Mouse (Mus musculus) liver, embryonic 11.5 days (tissue): Measurements from ENCODE around the gene Flnb. TPM values are rescaled to one million over a fixed set of nuclear protein-coding genes. Genes with fewer than 3 reads are reported as not detected.
A peak's percentile ranks its signal among the peaks of the same experiment; 100 is the strongest.

Experiments
- ATAC-seq: fragments of 200-750 bp; cut with Nextera tagmentation; replicated peaks from 2 replicates; pipeline ENCODE4 v1.8.0; 2017; ENCODE audit warnings: moderate number of reproducible peaks, mild to moderate bottlenecking, moderate TSS enrichment, moderate library complexity; ENCODE audit not compliant: low FRiP score
- DNase-seq: peaks from one replicate; pipeline ENCODE4 v3.0.0-alpha.2; 2017; ENCODE audit warnings: low spot score
- H3K27ac ChIP-seq: fragments of 300-500 bp; sonication (generic); 2 replicates; pipeline ENCODE4 v1.5.1; 2014; ENCODE audit warnings: mild to moderate bottlenecking, low read depth, low read length, control low read depth
- H3K27me3 ChIP-seq: fragments of 300-500 bp; sonication (generic); replicated peaks from 2 replicates; pipeline ENCODE4 v1.6.1; 2014; ENCODE audit warnings: low read length, mixed read lengths; ENCODE audit not compliant: control insufficient read depth, insufficient read depth
- H3K36me3 ChIP-seq: fragments of 300-500 bp; sonication (generic); 2 replicates; pipeline ENCODE4 v1.6.1; 2014; ENCODE audit warnings: mild to moderate bottlenecking, low read length, moderate library complexity, mixed read lengths; ENCODE audit not compliant: control insufficient read depth, insufficient read depth
- H3K4me1 ChIP-seq: fragments of 300-500 bp; sonication (generic); replicated peaks from 2 replicates; pipeline ENCODE4 v1.6.1; 2014; ENCODE audit warnings: low read length, mixed read lengths; ENCODE audit not compliant: control insufficient read depth, insufficient read depth
- H3K4me2 ChIP-seq: fragments of 300-500 bp; sonication (generic); 2 replicates; pipeline ENCODE4 v1.6.1; 2014; ENCODE audit warnings: mild to moderate bottlenecking, control low read depth, moderate library complexity
- H3K4me3 ChIP-seq: fragments of 300-500 bp; sonication (generic); 2 replicates; pipeline ENCODE4 v1.5.1; 2014; ENCODE audit warnings: low read depth, low read length, control low read depth
- H3K9ac ChIP-seq: fragments of 300-500 bp; sonication (generic); 2 replicates; pipeline ENCODE4 v1.6.1; 2014; ENCODE audit warnings: low read depth, low read length, control low read depth
- H3K9me3 ChIP-seq: fragments of 300-500 bp; sonication (generic); 2 replicates; pipeline ENCODE4 v1.6.1; 2016; ENCODE audit warnings: low read length, inconsistent platforms, mixed read lengths; ENCODE audit not compliant: control insufficient read depth
- WGBS: fragments of 180-500 bp; shearing (Covaris S2); extraction: QIAGEN DNeasy Blood & Tissue Kit; methylation state at CpG from one replicate; pipeline ENCODE4 v1.1.7; 2014; 5-methylcytosine and 5-hydroxymethylcytosine counted together
- polyA plus RNA-seq: library from polyadenylated mRNA; unstranded; fragments of >200 nt; fragmentation: Nextera tagmentation; extraction: Ambion mirVana; gene quantifications from 2 replicates; pipeline ENCODE4 v1.2.1, GENCODE M21; 2014

The Flnb gene
- polyA plus RNA-seq, 1 experiment from 2014 or later: 14.2 TPM

DNA sequence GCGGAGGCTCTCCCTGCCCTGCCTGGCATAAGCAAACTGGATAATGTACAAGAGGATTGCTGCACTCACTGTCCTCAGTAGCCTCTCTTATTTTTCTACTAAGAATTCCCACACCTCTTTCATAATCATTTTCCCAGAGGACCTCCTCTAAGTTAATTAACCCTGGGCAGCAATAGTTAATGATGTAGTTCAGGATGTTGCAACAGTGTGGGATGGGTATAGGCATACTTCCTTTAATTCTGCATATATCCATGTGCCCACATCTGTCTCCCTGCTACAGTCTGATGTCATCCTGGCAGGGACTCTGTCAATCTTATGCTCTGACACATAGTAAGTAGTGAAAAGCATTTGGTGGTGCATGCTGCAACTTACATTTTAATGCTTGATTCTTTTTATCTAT lies 163.5 kb downstream of the Flnb start:
- DNase-seq (no peak), ATAC-seq (no peak)
- 82% methylated on average over 1 of the region's 1 CpGs for WGBS
- no peak overlapping the region for H3K9ac ChIP-seq
- no peak overlapping the region for H3K4me3 ChIP-seq
- H3K27ac ChIP-seq: no peak overlapping the region
- no peaks in the 10 kb centered on the region for H3K4me1 ChIP-seq
- H3K4me2 ChIP-seq: no peak overlapping the region
- H3K9me3 ChIP-seq: no peaks in the 10 kb centered on the region
- no peaks in the 10 kb centered on the region for H3K36me3 ChIP-seq
- H3K27me3 ChIP-seq: no peaks in the 10 kb centered on the region

DNA sequence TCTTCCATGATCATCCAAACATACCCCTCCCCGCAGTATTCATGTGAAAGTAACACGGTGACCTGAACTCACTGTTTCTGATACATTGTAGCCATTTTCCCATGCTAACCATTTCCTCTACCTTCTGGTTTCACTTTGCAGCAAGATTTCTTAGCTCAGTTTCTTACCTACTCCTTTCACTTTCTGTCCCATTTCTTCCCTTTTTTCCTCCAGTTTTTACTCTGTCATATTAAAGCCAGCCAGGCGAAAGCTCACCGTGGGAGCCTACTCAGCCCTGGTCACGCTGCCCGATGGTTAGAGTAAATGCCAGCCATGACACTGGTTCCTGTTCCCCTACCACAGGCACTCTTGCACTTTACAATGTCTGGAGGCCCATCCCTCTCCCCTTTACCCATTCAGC lies 169.2 kb downstream of the Flnb start:
- Histone ChIP-seq H3K36me3 (no peaks in the 10 kb centered on the region), H3K9ac (no peak overlapping the region), H3K27me3 (no peaks in the 10 kb centered on the region), H3K4me1 (no peaks in the 10 kb centered on the region), H3K4me3 (no peak overlapping the region), H3K27ac (no peak overlapping the region), H3K9me3 (no peaks in the 10 kb centered on the region), H3K4me2 (no peak overlapping the region)
- DNase-seq (no peak), ATAC-seq (no peak)
- WGBS: 91% methylated on average over 6 of the region's 6 CpGs

DNA sequence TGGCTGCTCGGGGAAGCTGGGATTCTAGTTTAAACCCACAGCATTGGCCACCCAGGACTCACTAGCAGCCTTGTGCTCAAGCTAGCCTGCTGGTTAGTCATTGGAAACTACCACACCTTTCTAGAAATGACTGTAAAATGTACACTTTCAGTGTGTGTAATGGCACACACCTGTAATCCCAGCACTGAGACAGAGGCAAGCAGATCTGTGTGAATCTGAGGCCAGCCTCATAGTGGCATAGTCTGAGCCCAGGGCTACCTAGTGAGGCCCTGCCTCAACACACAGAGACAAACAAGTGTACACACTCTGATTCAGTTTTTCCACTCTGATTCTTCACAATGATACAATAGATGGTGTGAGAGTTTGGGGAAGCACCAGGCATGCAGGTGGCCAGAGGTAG lies 171.6 kb downstream of the Flnb start:
- no peaks in the 10 kb centered on the region for H3K27me3 ChIP-seq
- H3K27ac ChIP-seq: no peak overlapping the region
- ATAC-seq: no peak
- DNase-seq: no peak
- H3K4me3 ChIP-seq: no peak overlapping the region
- H3K4me1 ChIP-seq: no peaks in the 10 kb centered on the region
- no peaks in the 10 kb centered on the region for H3K9me3 ChIP-seq
- no peak overlapping the region for H3K9ac ChIP-seq
- 39% methylated on average over 1 of the region's 1 CpGs for WGBS
- H3K4me2 ChIP-seq: no peak overlapping the region
- H3K36me3 ChIP-seq: no peaks in the 10 kb centered on the region

DNA sequence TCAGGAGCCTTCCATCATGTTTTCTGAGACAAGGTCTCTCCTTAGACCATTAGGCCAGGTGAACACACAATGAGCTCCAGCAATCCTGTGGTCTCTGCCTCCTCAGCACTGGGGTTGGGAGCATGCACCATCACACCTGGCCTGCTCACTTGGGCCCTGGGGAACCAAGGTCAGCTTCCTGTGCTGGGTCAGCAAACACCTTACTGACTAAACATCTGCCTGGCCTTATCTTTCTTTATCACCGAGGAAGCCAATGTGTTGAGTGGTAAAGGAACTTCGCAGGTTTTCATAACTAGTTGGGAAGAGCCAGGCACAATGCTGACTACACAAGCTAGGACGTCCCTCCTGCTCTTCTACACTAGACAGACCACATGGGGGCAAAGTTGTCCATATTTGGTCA lies 172.2 kb downstream of the Flnb start:
- Histone ChIP-seq H3K4me3 (no peak overlapping the region), H3K4me2 (no peak overlapping the region), H3K27ac (no peak overlapping the region), H3K36me3 (no peaks in the 10 kb centered on the region), H3K9me3 (no peaks in the 10 kb centered on the region), H3K27me3 (no peaks in the 10 kb centered on the region), H3K9ac (no peak overlapping the region), H3K4me1 (no peaks in the 10 kb centered on the region)
- 51% methylated on average over 3 of the region's 3 CpGs for WGBS
- ATAC-seq (no peak), DNase-seq (no peak)

DNA sequence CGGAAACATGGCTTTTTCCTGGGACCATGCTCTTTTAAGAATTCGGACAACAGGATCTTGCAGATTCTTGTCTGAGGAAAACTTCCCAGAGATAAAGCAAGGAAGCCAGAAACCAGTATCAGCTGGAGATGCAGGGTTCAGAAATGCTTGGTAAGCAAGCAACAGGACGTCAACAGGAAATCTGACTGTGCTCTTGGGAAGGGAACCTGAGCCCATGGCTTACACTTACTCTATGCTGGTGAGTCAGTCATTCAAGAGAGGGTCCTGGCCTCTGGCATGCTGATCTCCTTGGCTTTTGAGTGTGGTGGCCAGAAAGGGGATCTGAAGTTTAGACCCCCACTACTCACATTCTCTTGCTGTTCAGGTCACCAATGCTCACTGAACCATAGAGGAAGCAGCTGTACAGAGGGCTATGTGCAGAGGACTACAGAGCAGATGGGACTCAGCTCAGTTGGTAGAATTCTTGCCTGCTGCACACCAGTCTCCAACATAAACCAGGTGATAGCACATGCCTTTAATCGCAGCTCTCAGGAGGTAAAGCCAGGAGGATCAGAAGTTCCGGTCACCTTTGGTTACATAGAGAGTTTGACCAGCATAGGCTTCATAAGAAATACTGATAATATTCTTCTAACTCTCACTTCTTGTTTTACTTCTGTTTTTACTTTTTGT lies 173.5 kb downstream of the Flnb start:
- no peaks in the 10 kb centered on the region for H3K4me1 ChIP-seq
- DNase-seq (no peak), ATAC-seq (no peak)
- H3K27ac ChIP-seq: no peak overlapping the region
- H3K27me3 ChIP-seq: no peaks in the 10 kb centered on the region
- 65% methylated on average over 5 of the region's 5 CpGs for WGBS
- no peak overlapping the region for H3K4me3 ChIP-seq
- H3K36me3 ChIP-seq: no peaks in the 10 kb centered on the region
- H3K4me2 ChIP-seq: no peak overlapping the region
- no peaks in the 10 kb centered on the region for H3K9me3 ChIP-seq
- H3K9ac ChIP-seq: no peak overlapping the region

DNA sequence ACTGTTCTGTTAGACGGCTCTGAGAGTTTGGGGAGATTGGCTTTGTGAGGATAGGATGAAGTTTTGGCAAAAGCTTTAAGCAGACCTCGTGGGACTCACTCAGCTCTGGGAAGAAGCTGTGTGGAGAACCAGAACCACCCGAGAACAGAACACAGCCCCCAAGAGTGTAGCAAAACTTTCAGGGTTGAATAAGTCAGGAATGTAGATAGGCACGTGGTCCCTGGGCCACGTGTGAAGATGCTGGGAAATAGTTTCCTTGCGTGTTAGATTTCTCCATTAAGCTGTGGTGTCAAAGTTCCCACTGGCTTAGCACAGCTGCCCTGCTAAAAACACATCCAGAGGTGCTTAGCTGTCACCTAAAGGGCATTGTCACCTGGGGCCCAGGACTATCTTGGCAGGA lies 174.4 kb downstream of the Flnb start:
- no peak overlapping the region for H3K9ac ChIP-seq
- 67% methylated on average over 6 of the region's 6 CpGs for WGBS
- no peaks in the 10 kb centered on the region for H3K4me1 ChIP-seq
- DNase-seq: no peak
- no peaks in the 10 kb centered on the region for H3K9me3 ChIP-seq
- H3K36me3 ChIP-seq: no peaks in the 10 kb centered on the region
- no peak overlapping the region for H3K4me2 ChIP-seq
- no peaks in the 10 kb centered on the region for H3K27me3 ChIP-seq
- no peak overlapping the region for H3K4me3 ChIP-seq
- no peak for ATAC-seq
- no peak overlapping the region for H3K27ac ChIP-seq

DNA sequence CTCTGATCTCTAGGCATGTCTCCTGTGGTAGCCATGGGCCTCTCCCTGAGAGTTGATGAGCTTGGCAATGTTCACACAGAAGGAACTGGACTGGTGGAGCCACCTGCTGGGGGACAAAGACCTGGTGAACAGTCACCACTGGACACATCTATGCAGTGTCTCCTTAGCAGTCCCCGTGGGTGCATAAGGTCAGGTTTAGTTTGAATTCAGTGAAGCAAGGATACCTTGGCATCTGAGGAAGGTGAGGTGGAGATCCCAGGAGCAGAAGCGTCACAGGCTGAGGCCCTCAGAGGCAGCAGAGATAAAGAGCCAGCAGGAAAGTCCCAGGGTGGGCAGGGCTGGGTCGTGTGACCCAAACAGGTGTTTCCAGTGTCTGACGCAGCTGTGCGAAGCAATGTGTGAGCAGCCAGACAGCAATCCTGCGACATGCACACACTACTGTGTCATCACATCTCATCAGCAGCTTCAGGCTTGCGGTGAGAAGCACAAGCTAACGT lies 176.6 kb downstream of the Flnb start, which contains the start of gene Dnase1l3:
Gene Dnase1l3, minus strand, starts transcription at position 303 of the 497 bp plus-strand sequence.
- H3K4me2 ChIP-seq: no peak within 1 kb of the TSS
- ATAC-seq: peak; percentile 39; the same call in 1 of the 2 replicates
- no peak within 1 kb of the TSS for H3K27ac ChIP-seq
- no peaks in the 10 kb centered on the region for H3K9me3 ChIP-seq
- no peak within 1 kb of the TSS for H3K9ac ChIP-seq
- no peak for DNase-seq
- WGBS: 58% methylated on average over 8 of the region's 8 CpGs
- 0 out of 2 replicates have a peak, but pooled peaks cover 2% of the 10 kb centered on the region for H3K27me3 ChIP-seq
- H3K4me1 ChIP-seq: no peaks in the 10 kb centered on the region
- no peaks in the 10 kb centered on the region for H3K36me3 ChIP-seq
- no peak within 1 kb of the TSS for H3K4me3 ChIP-seq

DNA sequence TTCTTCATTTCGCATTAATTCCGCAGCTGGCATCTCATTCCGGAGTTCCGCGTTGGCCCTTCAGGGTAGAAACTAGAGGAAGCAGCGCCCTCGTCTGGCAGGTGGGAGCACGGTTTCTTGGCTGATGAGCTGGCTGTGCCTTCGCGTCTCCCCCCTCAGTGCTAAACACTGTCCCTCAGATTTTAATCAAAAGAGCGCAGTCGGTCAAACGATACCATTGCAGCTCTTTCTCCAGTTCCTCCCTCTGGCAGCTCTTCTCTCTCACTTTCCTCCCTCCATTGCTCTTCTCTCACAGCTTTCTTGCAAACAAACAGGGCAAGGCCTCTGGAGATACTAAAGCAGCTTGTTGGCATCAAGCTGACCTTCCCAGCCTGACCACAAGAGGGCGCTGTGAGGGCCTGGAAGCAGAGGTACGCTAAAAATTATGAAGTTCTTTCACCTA lies 179.5 kb downstream of the Flnb start:
- no peaks in the 10 kb centered on the region for H3K9me3 ChIP-seq
- no peaks in the 10 kb centered on the region for H3K4me1 ChIP-seq
- no peaks in the 10 kb centered on the region for H3K36me3 ChIP-seq
- peak; percentile 83 for DNase-seq
- 2% methylated on average over 15 of the region's 15 CpGs for WGBS
- no peak overlapping the region for H3K4me3 ChIP-seq
- H3K4me2 ChIP-seq: peak overlapping the region; percentile 56
- H3K27ac ChIP-seq: no peak overlapping the region
- ATAC-seq: peak; percentile 48
- no peak overlapping the region for H3K9ac ChIP-seq
- H3K27me3 ChIP-seq: peaks cover 18% of the 10 kb centered on the region

DNA sequence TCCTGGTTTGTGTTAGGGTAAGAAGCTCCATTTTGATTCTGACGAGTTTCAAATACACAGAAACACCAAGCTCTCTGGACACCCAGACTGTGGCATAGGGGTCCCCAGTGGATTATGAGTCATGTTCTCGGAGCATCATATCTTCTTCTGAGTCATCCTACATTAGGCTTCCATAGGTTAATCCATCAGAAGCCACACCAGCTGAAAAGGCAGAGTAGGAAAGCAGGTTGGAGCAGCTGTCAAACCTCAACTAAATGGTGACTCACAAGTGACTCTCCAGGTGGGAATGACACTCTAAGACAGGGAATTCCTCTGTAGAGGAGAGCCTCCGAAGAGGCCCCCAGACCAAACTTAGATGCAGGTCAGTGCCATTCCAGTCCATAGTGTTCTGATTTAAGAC lies 181.3 kb downstream of the Flnb start:
- ATAC-seq (no peak), DNase-seq (no peak)
- 67% methylated on average over 3 of the region's 3 CpGs for WGBS
- no peak overlapping the region for H3K4me3 ChIP-seq
- no peaks in the 10 kb centered on the region for H3K36me3 ChIP-seq
- no peak overlapping the region for H3K4me2 ChIP-seq
- H3K9ac ChIP-seq: no peak overlapping the region
- no peaks in the 10 kb centered on the region for H3K9me3 ChIP-seq
- H3K4me1 ChIP-seq: no peaks in the 10 kb centered on the region; the same call in 1 of the 2 replicates
- no peak overlapping the region for H3K27ac ChIP-seq
- peaks cover 28% of the 10 kb centered on the region for H3K27me3 ChIP-seq
